Mouse (Mus musculus) myocyte (in vitro differentiated cells): ENCODE data around the gene Fbxo34.

ENCODE experiments used
- E2F4 ChIP-seq: IDR thresholded peaks from one replicate; pipeline ENCODE4 v1.6.1; 2011; ENCODE audit warnings: mild to moderate bottlenecking, control low read depth, moderate library complexity; ENCODE audit not compliant: insufficient read depth
- POLR2A ChIP-seq: IDR thresholded peaks from one replicate; pipeline ENCODE4 v1.6.1; 2011; ENCODE audit warnings: low read depth, mild to moderate bottlenecking, control low read depth, moderate library complexity; ENCODE audit not compliant: insufficient read length

DNA sequence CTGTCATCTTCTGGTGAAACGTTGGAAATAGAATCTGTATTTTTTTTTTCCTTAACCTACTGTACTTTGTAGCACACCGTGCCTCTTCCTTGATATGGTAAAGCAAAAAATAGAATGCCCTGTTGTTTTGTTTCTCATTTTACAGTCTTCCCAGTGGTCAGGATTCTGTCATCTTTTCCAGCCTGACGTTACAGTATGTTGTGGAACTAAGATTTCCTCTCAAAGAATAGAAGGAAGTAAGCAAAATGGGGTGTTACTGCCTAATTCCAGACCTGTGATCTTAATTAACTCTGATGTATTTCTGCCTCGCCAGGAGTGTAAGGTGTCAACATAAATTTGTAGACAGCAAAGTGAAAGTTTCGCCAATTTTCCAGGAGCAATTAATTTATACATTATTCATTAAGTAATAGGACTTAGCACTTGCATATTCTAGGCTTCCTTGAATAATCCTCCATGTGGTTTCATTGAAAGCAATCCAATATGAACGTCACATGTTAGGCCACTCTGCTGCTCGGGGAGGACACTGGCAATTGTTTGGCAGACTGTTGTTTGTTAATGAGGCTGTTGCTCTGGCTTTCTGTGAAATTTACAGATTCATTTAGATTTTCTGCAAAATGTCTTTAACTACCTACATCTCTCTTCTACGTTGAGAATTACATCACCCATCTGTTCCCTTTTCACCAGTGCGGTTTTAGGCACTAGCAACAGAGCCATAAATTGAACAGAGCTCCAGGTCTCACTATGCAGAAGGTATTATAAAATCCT lies 4.7 kb upstream of the Fbxo34 start:
- TF ChIP-seq POLR2A, result no peak
- no peak for TF ChIP-seq E2F4
